Mouse (Mus musculus) cerebellum, postnatal 36 days (tissue): ENCODE measurements at regions not wholly inside any gene's neighbourhood (a gene's known extent, or its start where the extent isn't known, plus 50 kb on each side); places are given as distances from the start of the nearest gene placed in this dataset.

Experiments used
- DNase-seq, 2 experiments: peaks; one replicate each; pipeline ENCODE4 v3.0.0; 2021 to 2022; ENCODE audit warnings: mixed read lengths in 2 of 2

DNA sequence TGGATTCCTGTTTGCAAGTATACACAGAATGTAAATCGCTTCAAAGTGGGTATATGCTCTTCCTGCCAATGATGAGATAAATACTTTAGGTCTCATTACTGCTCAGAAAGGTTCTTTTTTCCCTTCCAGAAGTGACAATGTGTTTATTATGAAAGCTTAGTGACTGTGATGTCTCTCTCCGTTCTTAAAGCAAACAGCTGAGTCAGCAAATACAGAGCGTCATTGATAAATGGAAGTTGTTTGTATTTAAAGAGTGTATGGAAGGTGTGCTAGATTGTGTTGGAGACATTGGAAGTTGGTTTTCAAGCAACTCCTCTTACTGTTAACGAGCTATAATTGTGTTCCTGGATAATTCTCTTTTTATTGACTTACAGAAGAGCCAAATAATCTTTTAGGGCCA is 408.0 kb downstream of the Prr30 start:
- no peak for DNase-seq

DNA sequence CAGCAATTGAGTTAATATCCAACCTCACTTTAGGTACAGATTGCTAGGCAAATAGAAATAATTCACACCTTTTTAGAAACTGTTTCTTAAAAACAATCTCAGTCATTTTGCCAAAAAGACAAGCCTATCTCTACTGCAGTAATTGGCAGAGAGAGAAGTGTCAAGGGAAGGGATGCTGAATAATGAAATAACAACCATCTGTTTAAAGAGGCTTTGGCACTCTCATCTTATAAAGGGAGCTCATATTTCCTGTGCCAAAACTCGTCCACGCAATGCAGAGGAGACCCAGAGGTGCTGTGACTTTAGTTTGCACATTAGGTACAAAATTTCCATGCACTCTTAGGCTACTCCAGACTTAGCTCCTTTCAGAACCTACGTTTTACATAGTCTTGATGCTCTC is 418.2 kb downstream of the Prr30 start:
- DNase-seq, result no peak

DNA sequence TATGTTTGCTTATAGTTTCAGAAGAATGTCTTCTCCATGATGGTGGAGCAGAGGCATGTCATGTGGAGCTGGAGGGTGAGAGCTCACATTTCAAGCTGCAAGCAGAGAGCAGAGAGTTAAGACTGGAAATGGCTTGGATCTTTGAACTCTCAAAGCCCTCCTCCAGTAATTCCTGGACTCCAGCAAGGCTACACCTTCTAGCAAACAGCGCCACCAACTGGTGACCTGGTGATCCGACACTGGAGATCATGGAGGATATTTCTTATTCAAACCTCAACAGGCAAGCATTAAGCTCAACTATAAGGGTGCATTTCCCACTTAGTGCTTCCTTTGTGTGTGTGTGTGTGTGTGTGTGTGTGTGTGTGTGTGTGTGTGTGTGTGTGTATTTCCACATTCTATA is 446.2 kb downstream of the Prr30 start:
- DNase-seq, result no peak

DNA sequence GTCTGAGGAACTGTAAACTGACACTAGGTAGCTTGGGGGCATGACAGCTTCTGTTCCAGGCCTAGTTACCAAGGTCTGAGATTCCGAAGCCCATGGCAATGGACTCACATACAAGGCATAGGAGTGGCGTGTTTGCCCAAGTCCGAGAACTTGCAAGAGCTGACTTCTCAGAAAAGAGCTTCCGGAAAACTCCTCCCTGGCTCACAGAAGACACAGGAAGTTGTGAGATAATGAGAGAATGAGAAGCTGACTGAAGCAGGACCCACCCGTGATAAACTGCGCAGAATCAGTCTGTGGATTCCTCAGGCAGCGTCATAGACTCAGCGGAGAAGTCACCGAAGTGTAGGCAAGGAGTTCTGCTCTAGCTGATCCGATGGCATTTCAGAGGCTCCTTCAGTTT is 447.4 kb downstream of the Prr30 start:
- no peak for DNase-seq

DNA sequence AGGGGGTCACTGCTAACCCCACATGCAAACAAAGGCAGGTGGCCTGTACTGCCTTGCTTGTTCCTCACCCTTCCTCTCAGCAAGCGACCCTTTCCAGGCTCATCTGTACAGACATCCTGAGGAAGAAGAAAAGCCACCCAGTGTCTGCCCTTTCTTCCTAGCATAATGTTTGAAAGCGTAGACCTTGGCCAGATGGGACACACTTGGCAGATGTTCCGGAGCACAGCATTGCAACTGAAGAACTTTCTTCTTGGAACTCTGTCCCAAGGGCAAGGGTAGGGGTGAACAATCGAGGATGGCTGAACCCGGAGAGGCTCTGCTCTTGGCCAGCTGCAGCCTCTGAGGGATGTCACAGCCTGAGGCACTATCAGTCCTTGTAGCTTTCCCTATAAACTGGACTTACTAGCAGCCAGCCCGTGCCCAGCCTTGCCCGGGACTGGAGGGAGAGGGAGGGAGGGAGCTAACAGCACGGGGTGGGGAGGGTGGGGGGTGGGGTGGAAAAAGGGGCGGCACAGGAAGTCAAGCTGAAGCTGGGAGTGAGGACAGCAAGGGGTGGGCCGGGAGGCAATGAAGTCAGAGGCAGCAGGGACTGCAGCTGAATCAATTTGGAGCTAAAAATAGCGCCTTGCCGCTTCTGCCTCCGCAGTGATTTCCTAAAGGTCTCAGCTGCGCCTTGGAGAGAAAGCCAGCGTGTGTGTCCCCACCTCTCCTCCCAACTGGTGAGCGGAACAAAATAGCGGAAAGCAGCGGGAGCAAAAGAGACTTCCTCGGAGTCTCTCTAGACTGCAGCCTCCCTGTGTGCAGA is 450.2 kb downstream of the Prr30 start:
- peak; percentile 36 to 38 for DNase-seq

DNA sequence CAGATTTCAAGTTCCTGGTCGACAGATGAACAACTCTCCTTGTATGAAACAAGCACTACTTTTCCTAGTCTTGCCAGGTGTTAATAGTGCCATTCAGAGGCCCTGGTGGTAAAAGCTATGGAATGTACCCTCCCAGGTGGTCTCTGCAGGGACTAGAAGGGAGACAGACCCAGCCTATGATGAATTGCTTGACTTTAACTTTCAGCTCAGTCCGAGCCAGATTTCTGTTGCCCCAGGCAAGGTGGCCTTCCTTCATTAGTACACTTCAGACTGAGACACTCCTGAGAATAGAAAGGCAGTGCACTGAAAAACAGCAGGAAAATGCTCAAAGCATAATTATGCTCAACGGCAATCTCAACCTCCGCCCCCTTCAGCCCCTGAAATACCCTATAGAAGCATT is 450.8 kb upstream of the Klf12 start:
- no peak for DNase-seq

DNA sequence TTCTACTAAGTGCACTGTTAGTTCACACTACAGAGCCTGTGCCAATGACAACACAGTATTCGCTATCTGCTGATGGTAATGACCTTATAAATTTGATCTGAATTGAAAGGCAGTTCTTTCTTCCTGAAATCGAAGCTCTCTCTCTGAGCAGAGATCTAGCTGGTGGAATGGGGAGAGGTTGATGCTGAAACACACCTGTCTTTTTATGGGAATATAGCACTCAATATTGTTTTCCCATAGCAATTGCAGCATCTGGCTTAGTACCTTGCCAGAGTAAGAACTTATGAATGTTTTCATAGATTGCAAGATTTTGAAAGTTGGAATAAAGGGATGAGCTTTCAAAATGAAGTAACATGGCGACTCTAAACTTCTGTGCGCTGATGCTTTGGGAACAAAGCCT is 444.0 kb upstream of the Klf12 start:
- no peak for DNase-seq

DNA sequence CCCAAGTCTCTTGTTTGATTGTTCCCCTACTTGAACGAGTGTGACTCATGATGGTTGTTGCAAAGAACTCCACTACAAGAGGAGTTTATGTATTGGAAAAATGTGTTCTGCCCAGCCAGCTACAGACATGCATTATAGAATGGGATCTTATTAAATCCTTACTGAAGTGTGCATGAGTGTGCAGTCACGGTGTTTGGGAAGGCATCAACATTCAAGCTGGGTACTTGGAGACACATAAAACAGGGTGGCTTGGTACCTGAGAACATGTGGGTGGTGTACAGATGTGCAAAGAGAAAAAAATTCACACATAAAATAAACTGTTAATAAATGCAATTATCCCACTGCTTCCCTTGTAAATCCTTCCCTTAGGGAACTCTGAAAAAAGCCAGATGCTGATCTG is 443.2 kb upstream of the Klf12 start:
- DNase-seq, result no peak

DNA sequence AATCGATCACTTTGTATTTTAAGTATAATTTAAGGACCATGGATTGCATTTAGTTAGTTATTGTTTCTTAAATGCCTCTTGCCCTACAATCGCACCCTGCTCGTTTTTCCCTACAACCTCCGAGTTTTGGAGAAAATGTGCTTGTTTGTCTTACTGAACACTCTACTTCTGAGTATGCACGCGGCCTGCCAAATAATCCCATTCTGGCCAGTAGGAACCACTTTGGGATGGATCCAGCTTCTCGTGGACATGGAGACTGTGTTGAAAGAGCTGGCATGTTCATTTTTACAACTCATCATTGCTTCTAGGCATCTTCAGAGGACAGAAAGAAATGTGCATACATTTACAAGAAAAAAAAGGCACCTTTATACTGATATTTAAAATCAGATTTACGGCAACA is 440.5 kb upstream of the Klf12 start:
- no peak for DNase-seq

DNA sequence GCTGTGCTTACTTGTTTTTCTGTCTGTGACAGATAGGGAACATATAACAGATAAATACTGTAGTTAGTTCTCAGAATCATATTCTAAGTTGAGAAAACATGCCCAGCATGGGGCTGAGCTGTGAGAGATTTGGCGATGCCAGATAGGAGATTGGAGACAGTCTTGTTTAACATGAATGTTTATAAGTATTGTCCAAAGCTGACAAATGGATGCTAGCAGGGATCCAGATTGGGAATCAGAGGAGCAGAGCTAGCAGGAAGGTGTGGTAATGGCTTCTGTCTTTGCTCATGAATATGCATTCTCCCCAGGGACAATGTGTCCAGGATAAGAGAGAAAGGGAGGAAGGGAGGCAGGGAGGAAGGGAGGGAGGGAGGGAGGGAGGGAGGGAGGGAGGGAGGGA is 436.2 kb upstream of the Klf12 start:
- no peak for DNase-seq

DNA sequence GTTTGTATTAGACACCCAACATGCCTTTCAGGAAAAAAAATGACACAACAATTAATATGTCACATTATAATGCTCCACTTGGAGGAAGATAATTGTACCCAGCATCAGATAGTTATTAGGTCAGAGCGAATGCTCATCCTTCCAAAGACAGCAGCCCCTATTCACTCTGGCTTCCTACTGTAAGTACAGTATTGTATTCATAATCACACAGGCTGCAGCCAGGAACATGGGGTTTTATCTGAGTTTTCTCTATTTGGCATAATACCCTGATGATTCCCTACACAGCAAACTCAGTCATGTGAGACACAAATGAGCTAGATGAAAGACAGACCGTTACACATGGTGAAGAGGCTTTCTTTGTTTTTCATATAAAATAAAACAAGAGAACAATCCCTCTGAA is 430.5 kb upstream of the Klf12 start:
- no peak for DNase-seq

DNA sequence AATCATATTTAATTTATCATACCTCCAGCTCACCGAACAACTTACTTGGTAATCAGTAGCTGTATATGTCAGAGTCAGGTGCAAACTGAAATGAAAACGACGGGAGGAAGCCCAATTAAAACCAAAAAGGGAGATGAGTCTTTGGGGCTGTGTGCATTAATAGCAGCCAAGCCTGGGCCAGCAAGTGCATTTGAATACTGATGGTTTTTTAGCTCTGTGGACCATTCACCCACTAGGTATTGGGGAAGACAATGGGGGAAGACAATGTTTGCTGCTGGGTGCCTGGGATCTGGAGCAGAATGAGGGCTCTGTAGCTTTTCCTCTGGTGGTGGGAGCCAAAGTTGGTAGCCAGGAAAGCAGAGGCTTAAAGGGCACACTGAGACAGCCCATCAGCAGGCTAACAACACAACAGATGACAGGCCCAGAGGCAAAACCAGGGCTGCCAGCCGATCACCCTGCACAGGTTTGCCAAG is 429.6 kb upstream of the Klf12 start:
- DNase-seq, result no peak

DNA sequence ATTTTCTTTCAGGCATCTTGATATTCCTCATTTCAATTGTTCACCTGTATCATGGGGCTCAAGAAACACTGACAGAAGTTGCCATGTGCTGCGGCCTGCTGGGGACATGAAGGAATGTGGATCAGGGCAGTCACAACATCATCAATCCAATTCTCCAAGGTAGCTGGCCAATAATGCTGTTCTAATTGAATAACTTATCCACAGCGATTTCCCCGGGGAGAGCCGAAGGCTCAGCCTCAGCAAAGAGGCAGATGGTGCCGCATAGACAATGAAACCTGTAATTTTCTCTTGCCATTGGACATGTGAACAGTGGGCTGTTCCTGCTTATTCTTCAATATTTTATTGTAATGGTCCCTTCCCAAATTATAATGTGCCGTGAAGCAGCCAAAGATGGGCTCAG is 429.1 kb upstream of the Klf12 start:
- DNase-seq, result no peak

DNA sequence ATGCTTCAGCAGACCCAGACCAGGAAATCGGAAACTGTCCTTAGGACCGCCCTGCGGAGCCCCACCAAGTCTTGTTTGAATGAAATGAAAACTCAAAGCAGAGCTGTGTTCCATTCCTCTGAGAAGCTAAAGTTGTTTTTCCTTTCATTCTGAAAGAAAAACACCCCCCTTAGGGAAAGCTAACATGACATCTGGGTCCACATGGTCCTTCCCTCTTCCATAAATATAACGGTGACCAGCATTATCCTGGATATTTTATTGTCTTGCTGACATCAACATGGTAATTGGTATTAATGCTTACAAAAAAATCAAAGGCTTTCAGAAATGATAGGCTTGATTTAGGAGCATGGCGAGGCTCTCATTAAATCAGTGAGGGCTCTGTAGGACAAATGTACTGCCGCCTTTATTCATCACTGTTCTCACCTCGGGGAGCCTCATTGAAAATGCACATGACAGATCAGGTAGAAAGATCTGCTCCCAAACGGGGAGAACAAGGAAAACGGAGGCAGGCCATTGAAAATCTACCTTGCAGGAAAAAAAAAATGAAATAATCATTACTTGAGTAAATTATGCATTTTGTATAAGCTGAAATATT is 381.0 kb upstream of the Klf12 start:
- DNase-seq, result no peak

DNA sequence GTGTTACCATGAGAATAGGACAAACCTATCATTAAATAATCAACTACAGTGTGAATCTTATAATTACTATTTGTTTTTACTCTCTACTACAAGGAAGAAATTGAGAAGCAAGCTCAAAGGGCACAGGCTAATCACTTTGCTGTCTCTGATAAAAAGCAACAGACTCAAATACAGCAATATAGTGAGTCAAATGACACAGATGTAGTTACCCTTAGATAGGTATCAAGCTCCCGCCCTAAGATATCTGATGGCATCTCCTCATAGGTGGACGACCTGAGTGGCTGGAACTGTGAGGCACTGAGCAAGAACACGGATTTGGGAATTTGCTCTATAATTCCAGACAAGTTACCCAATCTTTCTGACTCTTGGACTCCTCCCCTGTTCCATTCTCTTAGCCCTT is 379.7 kb upstream of the Klf12 start:
- DNase-seq, result no peak

DNA sequence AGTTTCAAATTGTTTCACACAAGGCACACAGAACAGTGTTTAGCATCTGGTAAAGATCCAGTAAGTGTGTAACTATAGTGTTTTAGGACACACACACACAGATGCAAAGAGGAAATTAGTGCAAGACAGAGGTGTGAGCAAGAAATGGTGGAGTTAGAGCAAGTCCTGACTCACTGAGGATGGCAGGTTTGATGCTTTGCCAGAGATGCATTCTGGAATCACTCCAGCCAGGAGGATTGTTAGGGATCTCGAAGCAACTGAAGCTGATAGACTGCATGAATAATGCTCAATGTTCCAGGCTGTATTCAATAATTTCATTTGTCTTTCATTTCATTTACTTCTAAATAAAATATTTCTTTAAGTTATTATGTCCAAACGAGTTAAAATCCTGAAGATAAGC is 357.6 kb upstream of the Klf12 start:
- DNase-seq, result no peak

DNA sequence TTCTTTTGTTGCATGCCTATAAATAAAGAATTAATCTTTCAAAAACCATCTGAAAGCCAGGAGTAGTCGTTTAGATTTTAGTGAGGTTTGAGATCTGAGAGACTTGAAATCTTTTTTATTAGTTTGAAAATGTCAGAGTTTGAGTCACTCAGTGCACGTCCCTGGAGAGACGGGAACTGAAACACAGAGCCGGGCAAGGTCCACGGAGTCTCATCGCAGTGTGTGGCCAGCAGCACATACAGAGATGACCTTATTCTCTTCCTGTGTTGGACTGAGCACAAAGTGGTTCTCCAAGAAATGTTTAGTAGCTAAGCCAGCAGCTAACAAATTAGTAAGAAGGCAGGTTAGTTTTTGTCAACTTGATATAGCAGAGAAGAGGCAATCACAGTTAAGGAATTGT is 350.0 kb upstream of the Klf12 start:
- no peak for DNase-seq

DNA sequence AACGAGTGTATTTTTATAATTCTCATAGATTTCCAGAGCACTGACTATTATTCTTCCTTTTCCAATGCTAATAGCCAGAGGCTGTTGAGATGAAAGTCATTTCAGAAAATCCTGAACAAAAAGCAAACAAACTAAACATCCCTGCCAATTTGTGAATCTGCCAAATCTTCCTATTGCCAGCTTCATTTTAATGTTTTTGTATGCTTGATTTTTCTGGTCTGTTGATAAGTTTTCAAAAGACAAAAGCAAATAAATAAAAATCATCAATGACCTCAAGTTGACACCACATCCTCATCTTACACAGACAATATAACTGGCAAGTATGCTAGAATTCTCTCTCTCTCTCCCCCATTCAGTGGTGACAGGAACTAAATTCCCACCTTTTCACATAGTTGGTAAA is 347.2 kb upstream of the Klf12 start:
- DNase-seq, result no peak

DNA sequence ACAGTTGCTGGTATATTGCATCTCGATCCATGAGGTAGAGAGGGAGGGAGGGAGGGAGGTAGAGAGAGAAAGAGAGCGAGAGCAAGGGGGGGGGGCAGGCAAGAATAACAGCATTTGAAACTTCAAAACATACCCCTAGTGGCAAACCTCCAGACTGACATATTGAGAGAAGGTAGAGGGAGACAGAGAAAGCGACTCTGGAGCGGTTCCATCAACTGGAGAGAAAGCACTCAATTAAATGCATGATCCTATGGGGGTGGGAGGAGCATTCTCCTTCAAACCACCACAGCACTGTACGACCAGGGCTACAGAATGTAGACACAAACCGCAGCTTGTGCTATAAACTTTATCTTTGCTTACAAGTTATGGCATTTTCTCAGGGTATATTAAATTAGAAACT is 345.7 kb upstream of the Klf12 start:
- no peak for DNase-seq

DNA sequence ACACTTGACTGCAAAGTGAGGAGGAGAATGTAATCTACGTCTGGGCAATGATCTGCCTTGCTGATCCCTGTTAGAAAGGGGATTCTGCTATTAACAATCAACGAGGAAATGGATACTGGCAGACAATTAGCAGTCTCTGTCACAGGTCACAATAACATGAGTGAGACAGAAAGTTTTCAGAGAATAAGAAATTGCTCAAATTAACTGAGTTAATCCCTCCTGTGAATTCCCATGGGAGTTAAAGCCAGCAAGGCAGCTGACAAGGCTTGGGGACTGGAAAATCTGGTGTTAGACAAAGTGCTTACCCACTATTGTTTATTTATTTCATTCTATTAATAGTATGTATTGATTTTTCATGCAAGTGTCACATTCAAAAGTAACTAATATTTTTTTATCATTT is 343.0 kb upstream of the Klf12 start:
- DNase-seq, result no peak

DNA sequence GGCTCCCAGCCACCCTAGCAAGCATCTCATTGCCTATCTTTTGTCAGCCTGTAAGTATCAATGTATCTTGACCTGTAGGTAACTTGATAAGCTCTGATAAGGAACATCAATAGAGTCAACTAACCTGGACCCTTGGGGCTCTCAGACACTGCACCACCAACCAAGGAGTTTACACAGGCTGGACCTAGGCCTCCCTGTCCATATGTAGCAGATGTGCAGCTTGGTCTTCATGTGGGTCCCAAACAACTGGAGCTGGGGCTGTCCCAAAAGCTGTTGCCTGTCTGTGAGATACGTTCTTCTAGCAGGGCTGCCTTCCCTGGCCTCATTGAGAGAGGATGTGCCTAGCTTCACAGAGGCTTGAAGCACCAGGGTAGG is 335.2 kb upstream of the Klf12 start:
- no peak for DNase-seq

DNA sequence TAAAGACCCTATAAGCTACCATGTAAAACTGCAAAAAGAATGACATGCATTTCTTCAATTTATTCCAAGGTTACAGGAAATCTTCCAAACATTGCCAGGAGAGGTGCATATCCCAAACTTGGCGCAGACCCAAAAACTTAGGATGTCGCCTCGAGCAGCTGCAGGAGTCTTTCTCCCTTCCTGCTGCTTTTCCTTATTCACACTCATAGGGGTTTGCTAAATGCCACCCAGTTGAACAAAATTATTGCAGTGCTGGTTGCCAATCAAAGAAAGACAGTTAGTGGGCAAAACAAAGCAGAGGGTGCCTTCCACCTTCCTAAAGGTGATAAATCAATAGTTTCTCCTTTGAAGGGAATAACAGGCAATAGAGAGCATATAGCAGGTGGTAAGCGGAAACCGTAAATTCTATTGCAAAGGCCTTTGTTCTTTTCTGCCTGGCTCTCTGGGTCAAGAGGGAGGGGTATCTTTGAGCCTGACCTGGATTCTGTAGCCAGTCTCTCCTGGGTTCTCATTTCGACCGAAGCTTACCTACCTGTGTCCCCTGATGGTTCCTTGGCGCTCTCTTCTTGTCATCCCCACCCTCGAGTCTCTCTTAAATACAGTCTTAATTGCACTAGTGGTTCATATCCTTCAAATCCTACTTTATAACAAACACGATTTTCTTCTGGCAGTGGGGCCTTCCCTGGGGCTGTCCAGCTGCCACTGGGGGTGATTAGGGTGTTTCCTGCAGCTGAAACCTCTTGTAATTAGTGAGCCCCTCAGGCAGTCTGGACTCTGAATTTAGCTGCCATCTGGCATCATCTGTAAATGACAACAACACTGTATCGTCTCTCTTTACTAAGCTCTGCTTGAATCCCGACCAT is 334.5 kb upstream of the Klf12 start:
- no peak for DNase-seq

DNA sequence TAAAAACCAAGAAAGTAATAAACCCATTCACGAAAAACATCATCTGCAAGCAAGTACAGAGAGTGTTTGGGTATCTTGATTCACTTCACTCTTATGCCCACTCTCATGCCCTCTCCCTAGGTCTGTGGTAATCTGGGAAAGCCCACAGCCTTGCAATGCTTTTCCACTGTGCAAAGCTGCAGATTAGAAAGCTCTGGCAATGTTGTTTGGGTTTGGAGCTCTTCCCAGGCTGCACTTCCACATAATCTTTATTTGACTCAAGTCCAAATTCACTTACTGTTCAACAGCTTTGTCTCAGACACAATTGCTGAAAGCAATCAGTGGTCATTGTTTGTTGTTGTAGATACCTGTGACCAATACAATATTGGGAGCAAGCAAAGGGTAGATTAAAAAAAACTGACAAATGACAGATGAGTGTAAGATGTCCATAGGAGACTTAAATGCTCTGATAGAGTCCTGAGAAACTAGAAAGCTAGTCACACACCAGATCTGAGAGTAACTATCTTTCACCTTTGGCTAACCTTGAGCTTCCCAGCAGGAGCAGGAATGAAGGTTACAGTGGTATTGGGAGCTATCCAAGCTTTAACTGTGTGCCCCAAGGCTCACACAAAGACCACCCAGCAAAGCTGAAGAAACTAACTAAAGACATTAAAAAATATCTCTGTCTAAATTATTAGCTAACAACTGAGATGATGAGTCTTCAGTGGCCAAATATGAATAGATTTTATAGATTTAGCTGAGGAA is 325.7 kb upstream of the Klf12 start:
- DNase-seq, result no peak
